ENCODE assay signal across 15 mouse cellular contexts in the genomic region with DNA sequence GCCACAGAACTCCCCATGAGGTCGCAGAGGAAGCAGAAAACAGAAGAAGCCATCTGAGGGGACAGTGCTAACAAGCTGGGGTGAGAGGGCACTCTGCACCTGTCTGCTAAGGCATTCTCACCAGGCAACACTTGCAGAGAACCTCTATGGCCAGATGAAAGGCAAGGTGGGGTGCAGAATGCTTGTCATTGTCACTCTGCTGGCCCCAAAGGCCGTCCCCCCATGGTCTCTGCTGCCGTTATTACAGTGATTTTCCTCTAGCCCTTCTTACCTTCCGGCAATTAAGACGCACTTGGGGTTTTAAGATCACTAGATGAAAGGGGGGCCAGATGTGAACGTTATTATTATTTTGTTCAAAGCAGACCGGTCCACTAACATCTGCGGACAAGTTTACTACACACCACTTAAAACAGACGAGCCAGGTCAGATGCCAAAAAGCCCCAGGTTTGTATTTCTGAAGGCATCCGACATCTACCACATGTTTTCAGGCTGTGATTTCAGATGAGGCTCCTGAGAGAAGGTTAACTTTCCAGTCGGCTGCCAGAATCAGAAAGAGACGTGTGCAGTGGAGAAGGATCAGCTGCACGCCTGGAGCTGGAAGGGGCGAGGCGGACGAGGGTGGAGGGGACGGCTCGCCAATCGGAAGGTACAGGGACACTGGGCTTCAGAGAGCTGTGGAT.
DNase-seq lines count a peak whose midpoint lies in the region; ATAC-seq and TF ChIP-seq lines count a peak whose summit lies in the region.
"Had no signal": no experiment of that assay in that cellular context is flagged by ENCODE, and none has a peak within 500 bp of the region (broad histone marks: within the 10 kb centered on the region; RNA-seq: fewer than 3 reads in every experiment).

No protein-coding gene starts in this region.

- no peak overlapping the region for H3K27ac ChIP-seq in neural tube, embryonic 11.5 days (ENCODE audit: low read depth, low read length)
- H3K27ac ChIP-seq in hindbrain, embryonic 10.5 days: peak overlapping the region; percentile 86
- peak overlapping the region; percentile 48 for H3K27ac ChIP-seq in limb, embryonic 13.5 days
- no peak overlapping the region for H3K27ac ChIP-seq in neural tube, embryonic 13.5 days (replicated peaks)
- no peak overlapping the region for H3K27ac ChIP-seq in heart, embryonic 11.5 days (ENCODE audit: low read depth, low read length)
- H3K27ac ChIP-seq in intestine, embryonic 15.5 days: no peak overlapping the region
- no peak overlapping the region for H3K27ac ChIP-seq in heart, adult 2 months
- H3K27ac ChIP-seq: liver, embryonic 15.5 days had no signal

- no peak for TF ChIP-seq EP300 in heart, adult 2 months (IDR thresholded peaks at IDR 0.05; ENCODE audit: insufficient read depth, low read depth, low read length)

- TF ChIP-seq POLR2A in heart, adult 2 months (IDR thresholded peaks at IDR 0.05; ENCODE audit: insufficient read depth, low read depth, low read length): no peak

- H3K27me3 ChIP-seq in neural tube, embryonic 11.5 days (ENCODE audit: control insufficient read depth, insufficient read depth, low read length): no peaks in the 10 kb centered on the region
- no peaks in the 10 kb centered on the region for H3K27me3 ChIP-seq in hindbrain, embryonic 10.5 days (ENCODE audit: insufficient read depth, poor library complexity, severe bottlenecking)
- H3K27me3 ChIP-seq in limb, embryonic 13.5 days: no peaks in the 10 kb centered on the region
- no peaks in the 10 kb centered on the region for H3K27me3 ChIP-seq in neural tube, embryonic 13.5 days
- H3K27me3 ChIP-seq in heart, embryonic 11.5 days (ENCODE audit: control insufficient read depth, insufficient read depth, low read length): no peaks in the 10 kb centered on the region
- H3K27me3 ChIP-seq in intestine, embryonic 15.5 days (replicated peaks): no peaks in the 10 kb centered on the region
- H3K27me3 ChIP-seq in heart, adult 2 months (ENCODE audit: control insufficient read depth, insufficient read depth, low read length): no peaks in the 10 kb centered on the region
- H3K27me3 ChIP-seq: CH12.LX; liver, embryonic 15.5 days had no signal

- intact Hi-C loops in heart, adult 2 months (cut with DNase I): no loop called here

- no peaks in the 10 kb centered on the region for H3K79me2 ChIP-seq in heart, adult 2 months (replicated peaks; ENCODE audit: control insufficient read depth, insufficient read depth, low read length)

- no peak for TF ChIP-seq CTCF in heart, adult 2 months (IDR thresholded peaks at IDR 0.05)

- H3K9me3 ChIP-seq in neural tube, embryonic 11.5 days (ENCODE audit: control insufficient read depth, low read length): no peaks in the 10 kb centered on the region
- H3K9me3 ChIP-seq in hindbrain, embryonic 10.5 days: peaks cover 9% of the 10 kb centered on the region
- H3K9me3 ChIP-seq in limb, embryonic 13.5 days: no peaks in the 10 kb centered on the region
- H3K9me3 ChIP-seq in neural tube, embryonic 13.5 days: no peaks in the 10 kb centered on the region; the same call in 1 of the 2 replicates
- no peaks in the 10 kb centered on the region; the same call in 1 of the 2 replicates for H3K9me3 ChIP-seq in heart, embryonic 11.5 days (replicated peaks; ENCODE audit: control insufficient read depth, low read length)
- no peaks in the 10 kb centered on the region for H3K9me3 ChIP-seq in intestine, embryonic 15.5 days
- H3K9me3 ChIP-seq: liver, embryonic 15.5 days had no signal

- ATAC-seq in neural tube, embryonic 11.5 days (ENCODE audit: insufficient read depth, low FRiP score, low TSS enrichment): peak; percentile 22; the same call in 1 of the 2 replicates
- ATAC-seq in limb, embryonic 13.5 days (ENCODE audit: low FRiP score, low read depth): peak; percentile 62
- no peak for ATAC-seq in neural tube, embryonic 13.5 days (ENCODE audit: low read depth)
- ATAC-seq in heart, embryonic 11.5 days (replicated peaks; ENCODE audit: insufficient number of reproducible peaks, low FRiP score, low TSS enrichment): no peak
- no peak for ATAC-seq in intestine, embryonic 15.5 days

- no peaks in the 10 kb centered on the region for H3K36me3 ChIP-seq in neural tube, embryonic 11.5 days (ENCODE audit: control insufficient read depth, insufficient read depth, low read length)
- peaks cover 4% of the 10 kb centered on the region; the same call in 1 of the 2 replicates for H3K36me3 ChIP-seq in hindbrain, embryonic 10.5 days
- no peaks in the 10 kb centered on the region for H3K36me3 ChIP-seq in limb, embryonic 13.5 days
- no peaks in the 10 kb centered on the region for H3K36me3 ChIP-seq in neural tube, embryonic 13.5 days
- H3K36me3 ChIP-seq in heart, embryonic 11.5 days (ENCODE audit: control insufficient read depth, insufficient read depth, low read length): no peaks in the 10 kb centered on the region
- no peaks in the 10 kb centered on the region for H3K36me3 ChIP-seq in intestine, embryonic 15.5 days
- H3K36me3 ChIP-seq in heart, adult 2 months (ENCODE audit: control insufficient read depth, insufficient read depth, low read length): no peaks in the 10 kb centered on the region
- H3K36me3 ChIP-seq: liver, embryonic 15.5 days had no signal

- WGBS in neural tube, embryonic 11.5 days: 33% methylated on average over 19 of the region's 19 CpGs
- WGBS in hindbrain, embryonic 10.5 days: 35% methylated on average over 19 of the region's 19 CpGs
- WGBS in limb, embryonic 13.5 days: 11% methylated on average over 19 of the region's 19 CpGs
- 32% methylated on average over 19 of the region's 19 CpGs for WGBS in neural tube, embryonic 13.5 days
- 57% methylated on average over 19 of the region's 19 CpGs for WGBS in heart, embryonic 11.5 days (ENCODE audit: insufficient replicate concordance)
- 54% methylated on average over 19 of the region's 19 CpGs for WGBS in intestine, embryonic 15.5 days
- 86% methylated on average over 19 of the region's 19 CpGs for WGBS in heart, adult 2 months

- H3K9ac ChIP-seq in neural tube, embryonic 11.5 days (ENCODE audit: low read length): no peak overlapping the region
- peak overlapping the region; percentile 35; the same call in 1 of the 2 replicates for H3K9ac ChIP-seq in limb, embryonic 13.5 days
- H3K9ac ChIP-seq in neural tube, embryonic 13.5 days: no peak overlapping the region
- H3K9ac ChIP-seq in heart, embryonic 11.5 days (ENCODE audit: low read depth, low read length): no peak overlapping the region
- no peak overlapping the region for H3K9ac ChIP-seq in intestine, embryonic 15.5 days
- H3K9ac ChIP-seq in heart, adult 2 months (ENCODE audit: low read depth, low read length): no peak overlapping the region
- H3K9ac ChIP-seq: liver, embryonic 15.5 days had no signal

- H3K4me2 ChIP-seq in neural tube, embryonic 11.5 days (ENCODE audit: low read depth): no peak overlapping the region
- H3K4me2 ChIP-seq in limb, embryonic 13.5 days (replicated peaks): peak overlapping the region; percentile 47
- peak overlapping the region; percentile 24; the same call in 1 of the 2 replicates for H3K4me2 ChIP-seq in neural tube, embryonic 13.5 days
- H3K4me2 ChIP-seq in heart, embryonic 11.5 days: no peak overlapping the region
- H3K4me2 ChIP-seq in intestine, embryonic 15.5 days (replicated peaks): no peak overlapping the region
- H3K4me2 ChIP-seq: liver, embryonic 15.5 days had no signal

- DNase-seq in neural tube, embryonic 11.5 days (ENCODE audit: low spot score): no peak
- no peak for DNase-seq in neural tube, embryonic 10.5 days (ENCODE audit: extremely low spot score, low spot score)
- peak; percentile 30 for DNase-seq in hindbrain, embryonic 10.5 days (ENCODE audit: low spot score)
- no peak for DNase-seq in heart, adult 2 months
- DNase-seq: adrenal gland, adult 8-10 months; heart, adult 18-20 months; layer of hippocampus, postnatal 36 days; spleen, adult 18-20 months had no signal

- peaks cover 18% of the 10 kb centered on the region for H3K4me1 ChIP-seq in neural tube, embryonic 11.5 days (ENCODE audit: control insufficient read depth, insufficient read depth, low read length)
- H3K4me1 ChIP-seq in hindbrain, embryonic 10.5 days (replicated peaks): peaks cover 57% of the 10 kb centered on the region
- peaks cover 56% of the 10 kb centered on the region for H3K4me1 ChIP-seq in limb, embryonic 13.5 days
- peaks cover 28% of the 10 kb centered on the region for H3K4me1 ChIP-seq in neural tube, embryonic 13.5 days (replicated peaks)
- peaks cover 14% of the 10 kb centered on the region for H3K4me1 ChIP-seq in heart, embryonic 11.5 days (ENCODE audit: control insufficient read depth, insufficient read depth, low read length)
- peaks cover 12% of the 10 kb centered on the region for H3K4me1 ChIP-seq in intestine, embryonic 15.5 days (replicated peaks)
- no peaks in the 10 kb centered on the region for H3K4me1 ChIP-seq in heart, adult 2 months (ENCODE audit: control insufficient read depth, insufficient read depth, low read length)
- H3K4me1 ChIP-seq: liver, embryonic 15.5 days had no signal

- no peak overlapping the region for H3K4me3 ChIP-seq in neural tube, embryonic 11.5 days (ENCODE audit: low read depth, low read length)
- peak overlapping the region; percentile 10; the same call in 1 of the 2 replicates for H3K4me3 ChIP-seq in hindbrain, embryonic 10.5 days
- H3K4me3 ChIP-seq in limb, embryonic 13.5 days: peak overlapping the region; percentile 8; the same call in 1 of the 2 replicates
- no peak overlapping the region for H3K4me3 ChIP-seq in neural tube, embryonic 13.5 days
- no peak overlapping the region for H3K4me3 ChIP-seq in heart, embryonic 11.5 days (ENCODE audit: low read depth, low read length)
- H3K4me3 ChIP-seq in intestine, embryonic 15.5 days (replicated peaks): no peak overlapping the region
- no peak overlapping the region for H3K4me3 ChIP-seq in heart, adult 2 months
- H3K4me3 ChIP-seq: liver, embryonic 15.5 days; megakaryocyte, embryonic 14.5 days had no signal

Comparison
In these comparisons a context has a peak if more than half of its experiments do, and no peak if none do; other contexts are left out.
1. ATAC-seq: peak in neural tube, embryonic 11.5 days (single experiment) and limb, embryonic 13.5 days (single experiment); none in neural tube, embryonic 13.5 days (single experiment), heart, embryonic 11.5 days (single experiment) and intestine, embryonic 15.5 days (single experiment).
2. H3K4me2 ChIP-seq: peak in limb, embryonic 13.5 days (single experiment) and neural tube, embryonic 13.5 days (single experiment); none in neural tube, embryonic 11.5 days (single experiment), heart, embryonic 11.5 days (single experiment) and intestine, embryonic 15.5 days (single experiment).
3. H3K27ac ChIP-seq: peak in hindbrain, embryonic 10.5 days (single experiment) and limb, embryonic 13.5 days (single experiment); none in neural tube, embryonic 11.5 days (single experiment), neural tube, embryonic 13.5 days (single experiment), heart, embryonic 11.5 days (single experiment), intestine, embryonic 15.5 days (single experiment) and heart, adult 2 months (single experiment).
4. H3K4me3 ChIP-seq: peak in hindbrain, embryonic 10.5 days (single experiment) and limb, embryonic 13.5 days (single experiment); none in neural tube, embryonic 11.5 days (single experiment), neural tube, embryonic 13.5 days (single experiment), heart, embryonic 11.5 days (single experiment), intestine, embryonic 15.5 days (single experiment) and heart, adult 2 months (single experiment).